Mouse (Mus musculus) liver, adult 2 months (tissue): ENCODE measurements around the gene Tti1. TPM values are rescaled to one million over a fixed set of nuclear protein-coding genes. Genes with fewer than 3 reads are reported as not detected.
A peak's percentile ranks its signal among the peaks of the same experiment; 100 is the strongest.

Source experiments
- DNase-seq: peaks from one replicate; pipeline ENCODE4 v3.0.0-alpha.2; 2011; ENCODE audit warnings: low read depth, low spot score; ENCODE audit errors: extremely low read depth
- H3K27ac ChIP-seq: fragments of 200-500 bp; replicated peaks from 2 replicates; pipeline ENCODE4 v1.5.1; 2012; ENCODE audit warnings: low read depth, mild to moderate bottlenecking, control low read depth, inconsistent platforms, low read length; ENCODE audit not compliant: insufficient read depth
- H3K27me3 ChIP-seq: fragments of 200-500 bp; 2 replicates; pipeline ENCODE4 v1.6.1; 2012; ENCODE audit warnings: mild to moderate bottlenecking, moderate library complexity, low read length, inconsistent platforms; ENCODE audit not compliant: control insufficient read depth, insufficient read depth
- H3K36me3 ChIP-seq: fragments of 200-500 bp; 2 replicates; pipeline ENCODE4 v1.6.1; 2012; ENCODE audit warnings: low read length, inconsistent platforms; ENCODE audit not compliant: control insufficient read depth, insufficient read depth
- H3K4me1 ChIP-seq: fragments of 200-500 bp; 2 replicates; pipeline ENCODE4 v1.6.1; 2011; ENCODE audit warnings: low read length; ENCODE audit not compliant: control insufficient read depth, insufficient read depth
- H3K4me3 ChIP-seq: fragments of 200-500 bp; 2 replicates; pipeline ENCODE4 v1.5.1; 2011; ENCODE audit warnings: low read depth, mild to moderate bottlenecking, control low read depth, low read length, moderate library complexity; ENCODE audit not compliant: insufficient read depth
- H3K79me2 ChIP-seq: fragments of 200-500 bp; 2 replicates; pipeline ENCODE4 v1.6.1; 2012; ENCODE audit warnings: inconsistent platforms, mild to moderate bottlenecking, low read length, moderate library complexity; ENCODE audit not compliant: control insufficient read depth, insufficient read depth
- H3K9ac ChIP-seq: fragments of 200-500 bp; 2 replicates; pipeline ENCODE4 v1.6.1; 2012; ENCODE audit warnings: low read depth, mild to moderate bottlenecking, control low read depth, inconsistent platforms, low read length
- CTCF ChIP-seq: fragments of 200-500 bp; IDR thresholded peaks from 2 replicates; pipeline ENCODE4 v1.5.1; 2011; ENCODE audit warnings: low read depth, low read length, control low read depth
- POLR2A ChIP-seq: fragments of 200-500 bp; IDR thresholded peaks from 2 replicates; pipeline ENCODE4 v1.6.1; 2011; ENCODE audit warnings: low read length, control low read depth; ENCODE audit not compliant: insufficient read depth; ENCODE audit errors: extremely low read depth
- WGBS: fragments of 180-500 bp; shearing (Covaris S2); methylation state at CpG from one replicate; pipeline ENCODE4 v1.1.7; 2018; 5-methylcytosine and 5-hydroxymethylcytosine counted together
- polyA plus RNA-seq: library from polyadenylated mRNA; depleted of rRNA; stranded (reverse); fragments of >200 nt; gene quantifications from 2 replicates; pipeline ENCODE4 v1.2.3, GENCODE M21; 2012
- total RNA-seq: library from RNA; depleted of rRNA; stranded (reverse); fragments of >200 nt; gene quantifications from 2 replicates; pipeline ENCODE4 v1.2.3, GENCODE M21; 2014

Tti1 gene
- total and polyA plus RNA-seq, 2 experiments, result 8.2 to 9.0 TPM

DNA sequence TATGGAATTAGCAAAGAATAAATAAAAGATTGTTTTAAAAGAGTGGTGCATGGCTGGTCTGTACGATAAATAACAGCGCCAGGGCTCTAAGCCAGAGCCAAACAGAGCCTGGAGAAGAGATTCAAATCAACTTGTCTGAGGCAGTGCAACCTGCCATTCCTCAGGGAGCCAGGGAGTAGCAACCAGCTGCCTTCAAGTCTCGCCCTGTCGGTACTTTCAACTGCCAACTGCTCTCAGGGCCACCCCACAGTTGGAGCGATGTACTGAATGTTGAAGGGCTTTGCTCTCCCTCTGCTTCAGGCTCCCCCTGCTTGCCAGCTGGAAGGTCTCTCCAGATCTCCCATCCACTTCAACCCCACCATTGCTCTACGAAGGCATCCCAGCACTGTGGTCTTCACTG lies 58.1 kb downstream of the Tti1 start:
- no peaks in the 10 kb centered on the region for H3K4me1 ChIP-seq
- DNase-seq, result no peak
- no peak for TF ChIP-seq POLR2A
- TF ChIP-seq CTCF, result no peak
- H3K27ac ChIP-seq, result no peak overlapping the region
- no peaks in the 10 kb centered on the region for H3K36me3 ChIP-seq
- peaks cover 4% of the 10 kb centered on the region; the same call in 1 of the 2 replicates for H3K27me3 ChIP-seq
- no peak overlapping the region for H3K4me3 ChIP-seq
- no peak overlapping the region for H3K9ac ChIP-seq
- H3K79me2 ChIP-seq, result no peaks in the 10 kb centered on the region
- WGBS, result 65% methylated on average over 6 of the region's 6 CpGs

- DNase-seq, result no peak
These were observed 60.4 kb downstream of the Tti1 start for GRCm38 (mm10) chr2:157967856-157968255.

GRCm38 (mm10) chr2:157957707-157958108 lies 70.5 kb downstream of the Tti1 start:
- H3K27me3 ChIP-seq, result no peaks in the 10 kb centered on the region
- H3K27ac ChIP-seq, result no peak overlapping the region
- DNase-seq, result no peak
- no peak overlapping the region for H3K9ac ChIP-seq
- H3K4me3 ChIP-seq, result no peak overlapping the region
- H3K79me2 ChIP-seq, result no peaks in the 10 kb centered on the region
- WGBS, result 10% methylated on average over 2 of the region's 2 CpGs
- TF ChIP-seq CTCF (no peak), POLR2A (no peak)
- no peaks in the 10 kb centered on the region for H3K36me3 ChIP-seq
- no peaks in the 10 kb centered on the region for H3K4me1 ChIP-seq

More at GRCm38 (mm10) chr2:157967856-157968255, 60.4 kb downstream of the Tti1 start:
- Histone ChIP-seq H3K4me3 (no peak overlapping the region), H3K4me1 (no peaks in the 10 kb centered on the region), H3K79me2 (no peaks in the 10 kb centered on the region), H3K27me3 (no peaks in the 10 kb centered on the region), H3K27ac (no peak overlapping the region), H3K9ac (no peak overlapping the region), H3K36me3 (no peaks in the 10 kb centered on the region)
- WGBS, result 25% methylated on average over 3 of the region's 3 CpGs
- TF ChIP-seq CTCF, result no peak
- TF ChIP-seq POLR2A, result no peak

DNA sequence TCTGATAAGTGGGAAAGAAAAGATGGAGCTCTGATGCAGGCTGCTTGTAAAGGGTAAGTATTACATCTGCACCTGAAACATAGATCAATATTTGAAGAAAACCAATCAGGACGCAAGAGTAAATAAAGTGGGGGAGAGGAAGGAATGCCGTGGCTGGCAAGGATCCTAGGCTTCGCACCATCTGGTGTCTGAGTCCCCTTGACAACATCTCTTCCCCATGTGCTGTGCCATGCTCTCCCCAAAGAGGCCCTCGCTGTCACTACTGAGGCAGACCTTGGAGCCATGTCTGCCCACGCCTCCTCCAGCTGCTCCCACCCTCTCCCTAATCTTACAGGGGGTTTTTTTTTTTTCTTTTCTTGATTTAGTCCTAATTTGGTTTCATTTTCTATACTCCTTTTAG lies 74.3 kb downstream of the Tti1 start:
- Histone ChIP-seq H3K4me1 (no peaks in the 10 kb centered on the region), H3K9ac (no peak overlapping the region), H3K27ac (no peak overlapping the region), H3K79me2 (no peaks in the 10 kb centered on the region), H3K36me3 (no peaks in the 10 kb centered on the region), H3K4me3 (no peak overlapping the region), H3K27me3 (no peaks in the 10 kb centered on the region)
- no peak for TF ChIP-seq POLR2A
- TF ChIP-seq CTCF, result no peak
- DNase-seq, result no peak
- 61% methylated on average over 5 of the region's 5 CpGs for WGBS

GRCm38 (mm10) chr2:157944156-157944893 lies 83.9 kb downstream of the Tti1 start:
- H3K36me3 ChIP-seq, result no peaks in the 10 kb centered on the region
- no peak overlapping the region for H3K27ac ChIP-seq
- H3K4me1 ChIP-seq, result peaks cover 1% of the 10 kb centered on the region; the same call in 1 of the 2 replicates
- H3K4me3 ChIP-seq, result peak overlapping the region; percentile 21; the same call in 1 of the 2 replicates
- WGBS, result 14% methylated on average over 37 of the region's 37 CpGs
- peaks cover 16% of the 10 kb centered on the region for H3K27me3 ChIP-seq
- no peak overlapping the region for H3K9ac ChIP-seq
- DNase-seq, result no peak
- TF ChIP-seq POLR2A (no peak), CTCF (no peak)
- no peaks in the 10 kb centered on the region for H3K79me2 ChIP-seq

DNA sequence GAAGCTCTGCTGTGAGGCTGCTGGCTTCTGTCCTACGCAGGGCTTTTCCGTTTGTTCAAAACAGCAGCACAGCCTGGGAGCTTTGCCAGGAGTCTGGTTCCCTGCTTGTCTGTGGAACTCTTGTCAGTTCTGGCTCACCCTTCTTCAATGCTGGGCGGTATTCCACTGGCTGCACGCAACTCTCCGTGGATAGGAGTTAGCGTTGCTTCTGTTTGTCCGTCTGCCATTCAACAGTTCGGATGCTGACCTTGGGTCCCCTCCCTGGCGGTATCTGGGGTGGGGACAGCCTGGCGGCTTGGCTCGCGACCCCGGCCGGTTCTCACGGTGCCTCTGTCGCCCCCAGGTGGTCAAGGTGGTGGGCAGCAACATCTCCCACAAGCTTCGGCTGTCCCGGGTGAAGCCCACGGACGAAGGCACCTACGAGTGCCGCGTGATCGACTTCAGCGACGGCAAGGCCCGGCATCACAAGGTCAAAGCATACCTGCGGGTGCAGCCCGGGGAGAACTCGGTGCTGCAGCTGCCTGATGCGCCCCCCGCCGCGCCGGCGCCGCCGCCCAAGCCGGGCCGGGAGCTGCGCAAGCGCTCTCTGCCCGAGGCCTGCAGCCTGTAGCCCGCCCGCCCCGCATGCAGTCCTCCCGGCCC lies 84.6 kb downstream of the Tti1 start:
- Histone ChIP-seq H3K9ac (no peak overlapping the region; the same call in 1 of the 2 replicates), H3K27ac (no peak overlapping the region), H3K27me3 (peaks cover 16% of the 10 kb centered on the region), H3K4me1 (peaks cover 1% of the 10 kb centered on the region; the same call in 1 of the 2 replicates), H3K4me3 (peak overlapping the region; percentile 21; the same call in 1 of the 2 replicates), H3K36me3 (no peaks in the 10 kb centered on the region), H3K79me2 (no peaks in the 10 kb centered on the region)
- 2% methylated on average over 47 of the region's 47 CpGs for WGBS
- DNase-seq, result peak; percentile 43
- TF ChIP-seq CTCF, result peak; percentile 69
- TF ChIP-seq POLR2A, result no peak
